In genomic region chr9:31211690-31212499, GRCm38 (mm10) we compare ENCODE assay signal across 8 mouse cellular contexts. TPM values are rescaled to one million over a fixed set of nuclear protein-coding genes. Genes with fewer than 3 reads are reported as not detected.
DNase-seq lines count a peak whose midpoint lies in the region; ATAC-seq and TF ChIP-seq lines count a peak whose summit lies in the region.

Aplp2 (minus strand) TSS chr9:31211815.

- WGBS in forebrain, embryonic 15.5 days: under 1% methylated on average over 63 of the region's 63 CpGs
- under 1% methylated on average over 63 of the region's 63 CpGs for WGBS in lung, adult 2 months

- peak within 1 kb of the TSS; percentile 92 to 98 for H3K4me3 ChIP-seq in ES-E14 (ENCODE audit: insufficient read depth in 1 of 2, low read depth in 1 of 2, low read length in 2 of 2, poor library complexity in 1 of 2, severe bottlenecking in 1 of 2)
- peak within 1 kb of the TSS; percentile 98 for H3K4me3 ChIP-seq in forebrain, embryonic 15.5 days
- H3K4me3 ChIP-seq in lung, adult 2 months (replicated peaks; ENCODE audit: extremely low read depth, low read depth, low read length): peak within 1 kb of the TSS; percentile 96

- peak; percentile 100 for ATAC-seq in forebrain, embryonic 15.5 days (replicated peaks)
- peak; percentile 99 for ATAC-seq in neutrophil, adult 5-6 weeks (ENCODE audit: extremely low read depth, insufficient number of reproducible peaks, low FRiP score, poor library complexity, severe bottlenecking)

- H3K4me2 ChIP-seq in forebrain, embryonic 15.5 days (replicated peaks): peak within 1 kb of the TSS; percentile 81

- H3K9me3 ChIP-seq in ES-E14 (ENCODE audit: control insufficient read depth, insufficient read depth, low read depth, low read length): no peaks in the 10 kb centered on the region
- no peaks in the 10 kb centered on the region for H3K9me3 ChIP-seq in forebrain, embryonic 15.5 days

- H3K9ac ChIP-seq in ES-E14 (ENCODE audit: insufficient read depth, low read depth, low read length, poor library complexity, severe bottlenecking): peak within 1 kb of the TSS; percentile 77
- H3K9ac ChIP-seq in forebrain, embryonic 15.5 days (replicated peaks): peak within 1 kb of the TSS; percentile 89

- H3K27me3 ChIP-seq in forebrain, embryonic 15.5 days: no peaks in the 10 kb centered on the region

- no peak for TF ChIP-seq CTCF in lung, adult 2 months (IDR thresholded peaks at IDR 0.05; ENCODE audit: insufficient read depth, low read length)

- intact Hi-C loops in heart, postnatal 25 days (cut with DNase I): loop anchor here (2.0 kb wide), 1 partner anchor 67 kb away; no protein-coding TSS in a partner anchor

- H3K4me1 ChIP-seq in ES-E14 (ENCODE audit: control insufficient read depth in 2 of 2, insufficient read depth in 2 of 2, low read length in 2 of 2, poor library complexity in 1 of 2): peaks cover 2 to 6% of the 10 kb centered on the region in 2 experiments; a peak in 1 of 4 replicates
- H3K4me1 ChIP-seq in forebrain, embryonic 15.5 days: peaks cover 32% of the 10 kb centered on the region
- H3K4me1 ChIP-seq in lung, adult 2 months (ENCODE audit: control insufficient read depth, insufficient read depth, low read length): peaks cover 10% of the 10 kb centered on the region; the same call in 1 of the 2 replicates

- H3K27ac ChIP-seq in ES-E14 (ENCODE audit: insufficient read depth, low read depth, low read length, poor library complexity, severe bottlenecking): no peak within 1 kb of the TSS; the same call in 1 of the 2 replicates
- H3K27ac ChIP-seq in forebrain, embryonic 15.5 days (replicated peaks): peak within 1 kb of the TSS; percentile 93

- TF ChIP-seq POLR2A in lung, adult 2 months (IDR thresholded peaks at IDR 0.05; ENCODE audit: borderline replicate concordance, extremely low read depth, low read depth, low read length): peak; percentile 99

- DNase-seq in ES-E14 (ENCODE audit: low read depth, low spot score): peak; percentile 97
- DNase-seq in cerebellum, adult 11-12 months: peak; percentile 98
- DNase-seq in heart, postnatal 25 days (ENCODE audit: low spot score): peak; percentile 98
- peak; percentile 95 to 98 for DNase-seq in layer of hippocampus, adult 18-20 months (ENCODE audit: low spot score in 2 of 2)
- peak; percentile 98 for DNase-seq in lung, adult 2 months
- peak; percentile 95 to 97 for DNase-seq in thymus, adult 18-20 months

- in situ Hi-C loops in ES-E14 (cut with MboI; ENCODE audit: low sequenced_read_pairs in 2 of 2, unreplicated experiment in 2 of 2): no loop called here

- H3K36me3 ChIP-seq in ES-E14 (ENCODE audit: control insufficient read depth, insufficient read depth, low read length, poor library complexity, severe bottlenecking): no peaks in the 10 kb centered on the region
- no peaks in the 10 kb centered on the region for H3K36me3 ChIP-seq in forebrain, embryonic 15.5 days

TF ChIP-seq in ES-E14, 5 proteins besides CTCF, POLR2A, EP300 and RAD21:
- TF ChIP-seq CHD2 (IDR thresholded peaks at IDR 0.05; ENCODE audit: low read depth, low read length) (0 out of 2 replicates have a peak, but pooled peaks have one; percentile 23), MAFK (IDR thresholded peaks at IDR 0.05; ENCODE audit: insufficient read depth, low read depth, low read length) (no peak), HCFC1 (IDR thresholded peaks at IDR 0.05; ENCODE audit: borderline replicate concordance, insufficient read depth, low read length) (peak; percentile 61; the same call in 1 of the 2 replicates), ZNF384 (IDR thresholded peaks at IDR 0.05; ENCODE audit: low read depth, low read length) (no peak)

RNA-seq across cellular contexts. Expression of gene Aplp2, which starts in this region (rescaled TPM):
- 320 and 535 TPM in 2 replicates for total RNA-seq in ES-E14 (2012; rRNA removed)
- 210 and 227 TPM in 2 replicates for polyA plus RNA-seq in forebrain, embryonic 15.5 days (2015; fragmentation: Nextera tagmentation; extraction: Ambion mirVana)
- total RNA-seq in heart, postnatal 25 days (2021): 100 to 1,000 TPM; 285 to 296 TPM
- total RNA-seq in layer of hippocampus, adult 18-20 months (2021): 100 to 1,000 TPM; 460 to 466 TPM
- polyA plus RNA-seq in lung, adult 2 months (2012; rRNA removed): 465 and 568 TPM in 2 replicates
- 59.2 and 67.0 TPM in 2 replicates for total RNA-seq in neutrophil, adult 5-6 weeks (2017)
